Mouse (Mus musculus): Measurements from ENCODE around the gene Tmcc3.

Gene Tmcc3

GRCm38 (mm10) chr10:94371293-94371692 is 59.5 kb downstream of the Tmcc3 start:
- DNase-seq (ENCODE audit: low spot score), result no peak

GRCm38 (mm10) chr10:94376941-94377340 is 65.2 kb downstream of the Tmcc3 start:
- no peak for DNase-seq (ENCODE audit: low spot score)

GRCm38 (mm10) chr10:94377844-94378243 is 66.1 kb downstream of the Tmcc3 start:
- DNase-seq (ENCODE audit: low spot score), result no peak

GRCm38 (mm10) chr10:94378383-94378782 is 66.6 kb downstream of the Tmcc3 start:
- peak; percentile 88 for DNase-seq (ENCODE audit: low spot score)

- DNase-seq (ENCODE audit: low spot score), result no peak
These were observed 68.3 kb downstream of the Tmcc3 start for GRCm38 (mm10) chr10:94380082-94380481.

GRCm38 (mm10) chr10:94380662-94381392 is 69.1 kb downstream of the Tmcc3 start:
- peak; percentile 52 for DNase-seq (ENCODE audit: low spot score)

GRCm38 (mm10) chr10:94381393-94381740 is 69.6 kb downstream of the Tmcc3 start:
- no peak for DNase-seq (ENCODE audit: low spot score)

GRCm38 (mm10) chr10:94382618-94383017 is 70.9 kb downstream of the Tmcc3 start:
- DNase-seq (ENCODE audit: low spot score), result no peak

GRCm38 (mm10) chr10:94383565-94383964 is 71.8 kb downstream of the Tmcc3 start:
- no peak for DNase-seq (ENCODE audit: low spot score)

GRCm38 (mm10) chr10:94389219-94389618 is 77.5 kb downstream of the Tmcc3 start:
- DNase-seq (ENCODE audit: low spot score), result no peak

- DNase-seq (ENCODE audit: low spot score), result peak; percentile 37
These were observed 79.3 kb downstream of the Tmcc3 start for GRCm38 (mm10) chr10:94391049-94391448.

- no peak for DNase-seq (ENCODE audit: low spot score)
These were observed 82.5 kb downstream of the Tmcc3 start for GRCm38 (mm10) chr10:94394286-94394685.

- DNase-seq (ENCODE audit: low spot score), result peak; percentile 57
These were observed 86.3 kb downstream of the Tmcc3 start for GRCm38 (mm10) chr10:94397833-94398596.

GRCm38 (mm10) chr10:94400895-94401294 is 89.1 kb downstream of the Tmcc3 start:
- no peak for DNase-seq (ENCODE audit: low spot score)

- peak; percentile 62 for DNase-seq (ENCODE audit: low spot score)
These were observed 93.7 kb downstream of the Tmcc3 start for GRCm38 (mm10) chr10:94405456-94405855.

GRCm38 (mm10) chr10:94406821-94407220 is 95.1 kb downstream of the Tmcc3 start:
- no peak for DNase-seq (ENCODE audit: low spot score)

GRCm38 (mm10) chr10:94408356-94409146 is 96.8 kb downstream of the Tmcc3 start:
- DNase-seq (ENCODE audit: low spot score), result peak; percentile 87

GRCm38 (mm10) chr10:94409661-94410060 is 97.9 kb downstream of the Tmcc3 start:
- DNase-seq (ENCODE audit: low spot score), result no peak

- DNase-seq (ENCODE audit: low spot score), result no peak
These were observed 99.8 kb downstream of the Tmcc3 start for GRCm38 (mm10) chr10:94411594-94411993.

GRCm38 (mm10) chr10:94413770-94414651 is 102.3 kb downstream of the Tmcc3 start:
- no peak for DNase-seq (ENCODE audit: low spot score)
